Mouse (Mus musculus) lung, postnatal 0 days (tissue): ENCODE data around the gene Myo15b.

Source experiments
- CTCF ChIP-seq: IDR thresholded peaks from 2 replicates; pipeline ENCODE4 v1.5.1; 2016; ENCODE audit warnings: antibody characterized with exemption, mild to moderate bottlenecking
- EP300 ChIP-seq: IDR thresholded peaks from 2 replicates; pipeline ENCODE4 v1.6.1; 2016; ENCODE audit warnings: antibody characterized with exemption, mild to moderate bottlenecking, control low read depth

DNA sequence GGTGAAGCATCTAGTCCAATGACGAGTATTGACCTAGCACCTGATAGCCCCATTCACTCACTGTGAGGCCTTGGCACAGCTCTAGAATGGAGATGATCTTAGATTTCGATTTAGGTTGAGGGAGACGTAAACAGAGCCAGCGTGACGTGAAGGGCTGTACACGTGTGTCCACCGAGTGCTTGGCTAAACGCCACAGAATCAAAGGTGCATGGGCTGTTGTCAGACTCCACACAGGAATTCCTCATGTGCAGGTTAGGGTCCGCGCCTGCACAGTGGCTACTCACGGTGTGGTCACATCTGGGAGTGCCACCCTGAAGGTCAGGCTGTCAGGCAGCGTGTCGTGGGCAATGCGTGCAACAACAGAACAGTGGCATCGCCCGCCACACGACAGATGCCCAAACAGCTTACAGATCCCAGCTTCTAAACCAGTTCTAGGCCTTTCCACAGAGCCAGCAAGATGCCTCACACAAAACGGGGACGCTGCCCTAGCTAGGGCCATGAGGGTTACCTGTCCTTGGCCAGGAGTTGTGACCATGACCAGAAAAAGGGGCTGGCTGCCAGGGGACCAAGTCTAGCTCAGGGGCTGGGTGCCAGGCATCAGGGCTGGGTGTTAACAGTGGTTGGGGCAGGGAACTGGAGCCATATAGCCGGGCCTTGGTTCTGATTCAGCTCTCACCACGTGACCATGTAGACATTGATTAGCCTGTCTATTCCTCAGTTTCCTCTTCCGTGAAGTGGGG lies 20.4 kb upstream of the Myo15b start:
- TF ChIP-seq CTCF: no peak
- TF ChIP-seq EP300: no peak
